Mouse (Mus musculus) CH12F3 (cell line): ENCODE data around the gene Zfp984.
"Not testable (repeated sequence)": the region's sequence is repeated elsewhere in the genome, so short reads cannot be mapped to it uniquely, and the experiment has no call there.

ENCODE experiments used
- in situ Hi-C: fragments of 300-500 bp; cut with MboI; formaldehyde crosslinking; loops from 2 replicates; pipeline ENCODE4 v1.14.3; 2020; ENCODE audit warnings: low sequenced_read_pairs

Gene Zfp984

DNA sequence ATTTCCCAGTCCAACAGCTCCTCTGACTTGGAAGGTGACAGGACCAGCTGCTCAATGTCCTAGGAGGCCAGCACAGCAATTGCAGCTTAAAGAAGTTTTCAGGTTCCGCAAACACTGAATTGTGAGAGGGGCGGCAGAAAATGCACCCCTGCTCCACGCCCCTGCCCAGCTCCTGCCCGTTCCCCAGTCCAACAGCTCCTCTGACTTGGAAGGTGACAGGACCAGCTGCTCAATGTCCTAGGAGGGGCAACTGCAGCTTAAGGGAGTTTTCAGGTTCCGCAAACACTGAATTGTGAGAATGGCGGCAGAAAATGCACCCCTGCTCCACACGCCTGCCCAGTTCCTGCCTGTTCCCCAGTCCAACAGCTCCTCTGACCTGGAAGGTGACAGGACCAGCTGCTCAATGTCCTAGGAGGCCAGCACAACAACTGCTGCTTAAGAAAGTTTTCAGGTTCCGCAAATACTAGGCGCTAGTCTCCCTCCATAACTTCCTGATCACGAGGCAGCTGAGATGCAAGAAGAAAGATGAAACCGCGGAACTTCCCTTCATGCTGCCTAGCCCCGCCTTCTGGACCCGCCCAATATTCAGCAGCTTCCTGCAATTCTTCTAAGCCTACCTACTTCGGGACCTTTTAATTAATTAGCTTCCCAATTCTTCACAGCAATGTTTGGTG lies at the start of gene Zfp984:
Gene Zfp984, minus strand, starts transcription at position 497 of the 674 bp plus-strand sequence.
- in situ Hi-C loops, result not testable (repeated sequence)

DNA sequence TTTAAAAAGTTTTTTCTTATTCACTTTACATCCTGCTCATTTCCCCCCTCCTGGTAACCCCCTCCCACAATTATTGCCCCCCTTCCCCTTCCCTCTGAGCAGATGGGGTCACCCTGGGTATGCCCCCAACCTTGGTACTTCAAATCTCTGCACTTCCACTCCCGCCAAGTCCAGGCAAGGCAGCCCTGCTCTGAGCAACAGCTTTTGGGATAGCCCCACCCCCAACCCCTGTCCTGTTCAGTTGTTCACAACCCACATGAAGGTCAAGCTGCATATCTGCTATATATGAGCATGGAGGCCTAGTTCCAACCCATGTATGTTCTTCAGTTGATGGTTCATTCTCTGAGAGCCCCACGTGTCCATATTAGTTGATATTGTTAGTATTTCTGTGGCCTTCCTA lies 41.2 kb upstream of the Zfp984 start:
- in situ Hi-C loops, result no loop called here

DNA sequence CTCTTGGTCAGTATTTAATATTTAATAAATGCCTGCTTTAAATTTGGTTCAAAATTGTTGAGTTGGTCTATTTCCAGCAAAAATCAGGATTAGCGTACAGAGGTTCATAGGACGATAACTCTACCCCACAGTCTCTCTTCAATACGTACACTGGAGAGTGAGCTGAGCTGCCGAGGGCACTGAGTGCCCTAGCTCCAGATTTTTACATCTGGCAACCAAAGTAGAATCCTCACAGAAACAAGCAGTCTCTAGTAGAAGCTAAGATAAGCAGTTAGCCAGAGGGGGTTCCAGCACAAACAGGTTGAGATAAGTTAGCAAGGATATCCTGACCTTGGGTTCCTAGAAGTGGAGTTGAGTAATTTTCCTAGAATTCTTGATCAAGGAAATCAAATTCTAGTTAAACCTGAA lies 39.0 kb upstream of the Zfp984 start:
- in situ Hi-C loops, result no loop called here

DNA sequence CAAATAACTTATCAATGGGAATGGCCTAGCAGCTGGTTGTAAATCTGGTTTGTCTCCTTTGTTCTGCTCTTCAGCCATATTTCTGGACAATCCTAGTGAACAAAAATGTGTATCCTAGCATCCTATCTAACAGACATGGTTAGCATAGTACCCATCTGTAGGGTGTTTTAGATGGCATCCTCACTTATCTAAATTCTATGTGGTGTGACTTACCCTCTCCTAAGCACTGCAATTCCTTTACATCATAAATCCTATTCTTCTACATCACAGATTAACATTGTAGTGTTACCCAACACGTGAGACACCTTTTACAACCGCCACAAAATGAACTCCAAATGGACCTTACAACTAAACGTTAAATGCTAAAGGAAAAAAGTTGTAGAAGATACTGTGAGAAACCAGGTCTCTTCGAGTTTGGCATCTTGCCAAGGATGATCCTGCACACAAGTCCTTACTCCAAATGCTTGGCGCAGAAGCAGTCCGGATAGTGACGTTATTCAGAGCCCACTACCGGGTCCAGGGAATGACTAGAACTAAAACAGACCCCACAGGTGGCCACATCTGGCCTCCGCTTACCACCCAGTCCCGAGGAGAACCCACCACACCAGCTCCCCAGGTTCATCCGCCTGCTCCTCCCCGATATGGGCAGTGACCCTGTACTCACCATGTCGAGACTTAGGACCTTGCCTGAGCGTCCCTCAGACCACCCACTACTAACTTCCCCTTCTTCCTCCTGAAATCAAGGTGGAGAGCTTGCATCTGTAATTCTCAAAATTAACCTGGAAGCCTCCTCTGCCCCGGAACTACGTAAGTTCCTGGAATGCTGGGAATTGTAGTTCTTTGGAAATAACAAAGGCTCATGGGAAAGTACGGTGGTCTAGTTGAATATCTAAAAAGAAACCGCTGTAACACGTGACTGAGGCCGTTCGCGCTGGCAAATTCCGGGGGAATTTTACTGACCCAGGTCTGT lies 38.3 kb upstream of the Zfp984 start, which contains the start of gene Zfp933:
Gene Zfp933, minus strand, starts transcription at position 753 of the 970 bp plus-strand sequence.
- in situ Hi-C loops, result no loop called here

DNA sequence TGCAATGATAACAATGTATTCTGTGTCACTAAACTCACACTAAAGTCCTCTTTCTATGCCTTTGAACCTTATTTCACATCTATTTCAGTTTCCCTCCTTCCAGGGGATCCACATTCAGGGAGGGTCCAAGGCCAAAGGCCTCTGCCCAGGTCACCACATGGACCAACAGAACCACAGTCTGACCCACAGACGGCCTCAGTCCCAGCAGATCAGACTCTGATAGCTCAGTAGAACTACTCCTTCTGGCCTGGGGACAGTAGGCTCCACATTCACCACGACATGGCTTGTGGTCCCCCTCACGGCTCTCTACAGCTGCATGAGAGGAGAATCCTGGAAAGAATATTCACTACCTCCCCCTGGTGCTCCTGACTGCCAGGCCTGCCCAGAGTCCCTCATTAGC lies 33.3 kb upstream of the Zfp984 start:
- in situ Hi-C loops, result no loop called here

GRCm38 (mm10) chr4:147839282-147839681 lies 29.7 kb upstream of the Zfp984 start:
- in situ Hi-C loops, result not testable (repeated sequence)

- in situ Hi-C loops, result no loop called here
Observed at GRCm38 (mm10) chr4:147824389-147824788, 14.8 kb upstream of the Zfp984 start.

GRCm38 (mm10) chr4:147821414-147821813 lies 11.8 kb upstream of the Zfp984 start:
- in situ Hi-C loops, result not testable (repeated sequence)

DNA sequence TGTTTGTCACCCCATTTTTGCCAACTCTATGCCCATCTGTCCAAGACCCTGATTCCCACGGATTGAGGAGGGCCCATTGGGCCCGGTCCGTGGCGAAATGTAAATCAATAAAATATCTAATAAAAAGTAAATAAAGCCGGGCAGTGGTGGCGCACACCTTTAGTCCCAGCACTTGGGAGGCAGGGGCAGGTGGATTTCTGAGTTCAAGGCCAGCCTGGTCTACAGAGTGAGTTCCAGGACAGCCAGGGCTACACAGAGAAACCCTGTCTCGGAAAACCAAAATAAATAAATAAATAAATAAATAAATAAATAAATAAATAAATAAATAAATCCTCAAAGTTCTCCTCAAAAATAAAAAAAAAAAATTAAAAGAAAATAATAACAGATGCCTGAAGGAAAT lies 10.1 kb upstream of the Zfp984 start:
- in situ Hi-C loops, result not testable (repeated sequence)

DNA sequence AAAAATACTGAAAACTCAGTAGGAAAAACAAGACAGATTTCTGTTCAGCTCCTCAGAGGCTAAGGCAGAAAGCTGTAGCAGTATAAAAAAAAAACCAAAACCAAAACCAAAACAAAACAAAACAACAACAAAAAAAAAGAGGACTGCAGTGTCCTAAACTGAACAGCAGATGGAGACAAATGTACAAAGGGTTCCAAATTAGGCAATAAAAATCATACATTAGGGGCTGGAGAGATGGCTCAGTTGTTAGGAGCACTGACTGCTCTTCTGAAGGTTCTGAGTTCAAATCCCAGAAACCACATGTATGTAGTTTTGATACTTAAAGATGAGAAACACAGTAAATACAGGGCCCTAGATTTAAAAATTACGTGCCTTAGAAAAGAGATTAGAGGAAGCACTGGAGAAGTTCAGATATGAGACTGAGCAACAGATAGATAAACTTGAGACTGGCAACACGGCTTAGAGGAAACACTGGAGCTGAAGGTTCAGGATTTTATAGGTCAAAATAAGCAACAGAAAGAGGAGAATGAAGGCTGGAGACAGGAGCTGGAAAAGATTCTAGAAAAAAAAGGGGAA lies 5.1 kb upstream of the Zfp984 start:
- in situ Hi-C loops, result no loop called here

GRCm38 (mm10) chr4:147813249-147813765 lies 3.7 kb upstream of the Zfp984 start:
- in situ Hi-C loops, result no loop called here

DNA sequence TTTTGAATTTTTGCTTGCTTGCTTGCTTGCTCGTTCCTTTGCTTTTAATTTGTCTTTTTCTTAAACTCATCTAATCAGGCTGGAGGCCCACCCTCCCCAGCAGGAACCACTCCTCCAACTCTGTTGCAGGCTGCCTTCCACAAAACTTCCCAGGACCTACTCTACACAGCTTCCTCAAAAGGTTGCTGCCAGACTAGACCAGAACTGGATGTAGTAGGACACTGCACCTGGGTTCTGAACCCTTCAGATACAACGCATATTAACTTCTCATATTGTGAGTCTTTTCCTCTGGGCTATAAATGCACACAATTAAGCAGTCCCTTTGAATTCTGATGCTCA lies 347 bp upstream of the Zfp984 start:
- in situ Hi-C loops, result not testable (repeated sequence)

DNA sequence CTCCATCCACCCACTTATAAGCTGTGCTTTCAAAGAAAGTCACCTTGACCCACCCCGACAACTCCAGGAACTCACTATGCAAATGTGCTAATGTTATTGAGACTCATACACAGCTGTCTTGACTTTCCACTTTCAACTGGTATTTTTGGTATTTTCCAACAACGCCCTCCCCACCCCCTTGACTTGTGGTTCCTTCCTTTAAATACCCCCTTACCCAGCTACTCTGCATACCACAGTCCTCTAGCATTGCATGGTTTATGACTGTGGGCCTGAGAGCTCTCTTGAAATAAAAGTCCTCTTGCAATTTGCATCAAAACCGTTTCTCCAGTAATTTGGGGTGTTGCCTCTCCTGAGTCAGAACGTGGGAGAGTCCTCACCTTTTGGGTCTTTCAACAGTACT lies 1.1 kb downstream of the Zfp984 start:
- in situ Hi-C loops, result not testable (repeated sequence)

GRCm38 (mm10) chr4:147795308-147795707 lies 14.3 kb downstream of the Zfp984 start:
- in situ Hi-C loops, result not testable (repeated sequence)

GRCm38 (mm10) chr4:147794026-147794665 lies 15.4 kb downstream of the Zfp984 start:
- in situ Hi-C loops, result not testable (repeated sequence)

DNA sequence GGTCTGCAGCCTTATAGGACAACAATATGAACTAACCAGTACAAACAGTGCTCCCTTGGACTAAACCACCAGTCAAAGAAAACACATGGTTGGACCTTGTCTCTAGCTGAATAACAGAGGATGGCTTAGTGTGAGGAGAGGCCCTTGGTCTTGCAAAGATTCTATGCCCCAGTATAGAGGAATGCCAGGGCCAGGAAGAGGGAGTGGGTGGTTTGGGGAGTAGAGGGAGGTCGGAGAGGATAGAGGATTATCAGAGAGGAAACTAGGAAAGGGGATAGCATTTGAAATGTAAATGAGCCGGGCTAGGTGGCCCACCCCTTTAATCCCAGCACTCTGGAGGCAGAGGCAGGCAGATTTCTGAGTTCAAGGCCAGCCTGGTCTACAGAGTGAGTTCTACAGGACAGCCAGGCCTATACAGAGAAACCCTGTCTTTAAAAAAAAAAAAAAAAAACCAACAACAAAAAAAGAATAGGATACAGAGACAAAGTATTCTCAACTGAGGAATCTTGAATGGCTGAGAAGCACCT lies 16.1 kb downstream of the Zfp984 start:
- in situ Hi-C loops, result not testable (repeated sequence)

GRCm38 (mm10) chr4:147791729-147792128 lies 17.9 kb downstream of the Zfp984 start:
- in situ Hi-C loops, result not testable (repeated sequence)

GRCm38 (mm10) chr4:147746255-147746654 lies 63.3 kb downstream of the Zfp984 start:
- in situ Hi-C loops, result not testable (repeated sequence)

DNA sequence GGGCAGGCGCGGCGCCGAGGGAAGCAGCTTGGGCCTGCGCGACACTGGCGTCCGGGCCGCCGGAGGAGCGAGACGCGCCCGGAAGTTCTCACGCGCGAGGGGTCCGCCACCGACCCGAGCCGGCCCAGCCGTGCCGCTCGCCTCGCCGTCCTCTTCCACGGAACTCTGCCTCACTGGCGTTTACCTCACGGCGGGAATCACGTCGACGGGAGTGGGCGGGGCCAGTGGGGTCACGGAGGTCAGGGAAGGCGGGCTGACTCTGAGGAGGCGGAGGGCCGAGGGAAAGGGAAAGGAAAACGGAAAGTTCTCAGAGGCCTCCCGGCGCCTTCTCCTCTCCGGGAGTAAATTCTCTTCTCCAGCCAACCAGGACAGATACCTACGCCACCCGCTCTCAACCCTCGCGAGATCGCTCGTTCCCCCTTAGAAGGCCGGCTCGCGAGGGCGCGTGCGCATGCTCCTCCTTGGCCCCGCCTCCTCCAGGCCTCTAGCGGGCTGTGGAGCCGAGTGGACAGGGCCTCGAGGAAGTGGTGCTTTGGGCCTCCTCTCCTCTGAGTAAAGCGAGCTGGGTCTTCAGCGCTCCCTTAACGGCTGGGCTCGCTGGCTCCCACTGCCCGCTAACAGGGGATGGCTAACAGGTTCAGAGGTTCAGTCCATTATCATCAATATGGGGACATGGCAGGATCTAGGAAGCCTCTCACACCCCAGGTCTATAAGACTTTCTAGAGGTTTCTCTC lies 70.8 kb downstream of the Zfp984 start:
- in situ Hi-C loops, result not testable (repeated sequence)
